Mouse (Mus musculus) ovary, adult 18-20 months (tissue): ENCODE measurements around the gene Klrb1b.
A peak's percentile ranks its signal among the peaks of the same experiment; 100 is the strongest.
"Not testable (repeated sequence)": the region's sequence is repeated elsewhere in the genome, so short reads cannot be mapped to it uniquely, and the experiment has no call there.

Experiments used
- DNase-seq: peaks from one replicate; pipeline ENCODE4 v3.0.0; 2022; ENCODE audit warnings: low spot score, mixed read lengths

Gene Klrb1b

DNA sequence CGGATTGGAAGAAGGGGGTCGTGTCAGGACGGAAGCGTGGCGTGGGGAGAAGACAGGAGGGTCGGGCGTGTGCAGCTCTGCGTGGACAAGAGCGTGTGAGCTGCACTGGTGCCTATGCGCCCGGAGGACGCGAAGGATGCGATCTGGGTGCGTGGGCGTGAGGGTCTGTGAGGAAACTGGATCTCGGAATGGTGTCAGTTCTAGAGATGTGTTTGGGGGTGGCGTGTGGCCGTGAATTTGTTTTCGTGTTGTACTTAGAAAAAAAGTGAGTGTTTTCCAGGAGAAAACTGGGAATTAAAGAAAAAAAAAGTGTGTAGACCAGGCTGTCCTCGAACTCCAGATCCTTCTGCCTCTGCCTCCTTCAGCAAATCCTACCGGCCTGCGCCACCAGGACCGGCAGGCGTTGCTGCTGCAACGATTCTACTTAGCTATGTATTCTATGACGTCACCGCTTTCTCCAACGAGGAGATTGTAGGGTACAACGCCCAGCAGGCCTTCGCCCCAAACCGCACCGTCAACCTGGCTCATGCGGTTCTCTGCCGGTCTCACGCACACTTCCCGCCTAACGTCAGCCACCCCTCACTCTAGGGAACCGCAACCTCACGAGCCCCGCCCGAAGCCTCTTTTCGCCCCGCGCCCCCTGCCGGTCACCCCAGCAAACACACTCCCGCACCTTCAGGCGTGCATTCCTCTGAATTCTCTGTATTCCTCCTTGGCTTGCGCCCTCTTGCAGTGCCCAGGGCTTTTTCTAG, 26.8 kb downstream of the Klrb1b start:
- peak; percentile 69 for DNase-seq

GRCm38 (mm10) chr6:128798772-128799143, 27.4 kb downstream of the Klrb1b start:
- peak; percentile 56 for DNase-seq

- DNase-seq, result no peak
Observed at GRCm38 (mm10) chr6:128797936-128798771, 28.0 kb downstream of the Klrb1b start.

- DNase-seq, result no peak
Observed at GRCm38 (mm10) chr6:128797185-128797905, 28.8 kb downstream of the Klrb1b start.

DNA sequence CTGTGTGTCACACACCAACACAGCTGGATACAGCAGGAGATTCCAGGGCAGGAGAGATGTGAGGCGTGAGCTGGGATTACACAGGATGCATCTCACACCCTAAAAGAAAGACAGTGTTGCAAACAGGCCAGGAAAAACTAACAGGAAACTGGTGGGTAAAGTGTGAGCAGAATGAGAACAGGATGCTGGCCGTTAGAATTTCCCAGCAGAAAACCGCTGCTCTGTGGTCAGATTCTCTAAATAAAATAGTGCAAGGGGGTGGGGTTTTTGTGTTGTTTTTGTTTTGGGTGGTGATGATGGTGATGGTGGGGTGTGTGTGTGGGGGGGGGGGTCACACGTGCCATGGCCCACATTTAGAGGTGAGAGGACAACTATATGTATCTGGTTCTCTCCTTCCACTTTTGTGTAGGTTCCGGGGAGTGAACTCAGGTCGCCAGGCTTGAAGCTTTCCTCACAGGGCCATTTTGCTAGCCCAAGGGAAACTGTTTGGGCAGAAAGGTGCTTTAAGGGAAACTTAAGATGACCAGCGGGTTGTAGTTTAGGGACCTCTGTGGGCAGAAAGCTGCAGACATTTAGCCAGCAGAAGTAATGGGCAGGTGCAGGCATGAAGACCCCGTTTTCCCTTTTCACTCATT, 29.7 kb downstream of the Klrb1b start:
- DNase-seq, result no peak

DNA sequence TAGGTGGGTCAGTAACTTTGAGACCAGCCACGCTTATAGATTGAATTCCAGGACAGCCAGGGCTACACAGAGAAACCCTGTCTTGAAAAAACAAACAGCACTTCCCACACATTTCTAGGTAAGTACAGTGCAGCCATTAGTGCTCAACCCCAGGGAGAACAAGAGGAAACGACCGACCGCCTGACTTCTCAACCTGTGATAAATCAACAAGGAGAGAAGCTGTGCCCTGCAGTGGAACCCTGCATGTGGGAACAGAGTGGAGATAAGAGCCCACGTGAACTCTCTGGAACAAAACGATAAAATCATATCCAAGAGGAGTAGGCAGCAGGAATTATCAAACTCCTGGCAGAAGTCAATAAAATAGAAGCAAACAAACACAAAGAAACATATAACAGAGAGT, 32.4 kb downstream of the Klrb1b start:
- DNase-seq, result no peak

GRCm38 (mm10) chr6:128790491-128790994, 35.6 kb downstream of the Klrb1b start:
- not testable (repeated sequence) for DNase-seq

- DNase-seq, result no peak
Observed at GRCm38 (mm10) chr6:128789115-128789514, 37.0 kb downstream of the Klrb1b start, which contains the start of gene Klrb1c. Gene Klrb1c, minus strand, starts transcription at chr6:128789215.

GRCm38 (mm10) chr6:128788517-128788916, 37.6 kb downstream of the Klrb1b start:
- DNase-seq, result no peak

DNA sequence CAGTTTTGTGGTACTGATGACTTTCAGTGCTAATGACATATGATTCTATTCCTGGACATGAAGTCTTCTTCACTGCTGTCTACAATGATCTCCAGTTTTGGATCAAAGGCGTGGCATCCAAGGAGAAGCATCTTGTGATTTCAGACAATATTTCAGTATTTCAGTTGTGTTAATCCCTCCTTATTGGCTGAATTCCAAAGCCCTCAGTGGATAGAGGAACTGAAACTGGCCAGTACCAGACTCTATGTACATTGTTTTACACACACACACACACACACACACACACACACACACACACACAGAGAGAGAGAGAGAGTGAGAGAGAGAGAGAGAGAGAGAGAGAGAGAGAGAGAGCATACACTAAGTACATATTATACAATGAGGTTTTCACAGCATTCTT, 39.7 kb downstream of the Klrb1b start:
- DNase-seq, result not testable (repeated sequence)

- DNase-seq, result no peak
Observed at GRCm38 (mm10) chr6:128769481-128770253, 56.5 kb downstream of the Klrb1b start.

GRCm38 (mm10) chr6:128768047-128768446, 58.1 kb downstream of the Klrb1b start:
- DNase-seq, result no peak

- not testable (repeated sequence) for DNase-seq
Observed at GRCm38 (mm10) chr6:128766486-128767254, 59.5 kb downstream of the Klrb1b start.

GRCm38 (mm10) chr6:128765211-128765610, 60.9 kb downstream of the Klrb1b start:
- no peak for DNase-seq

DNA sequence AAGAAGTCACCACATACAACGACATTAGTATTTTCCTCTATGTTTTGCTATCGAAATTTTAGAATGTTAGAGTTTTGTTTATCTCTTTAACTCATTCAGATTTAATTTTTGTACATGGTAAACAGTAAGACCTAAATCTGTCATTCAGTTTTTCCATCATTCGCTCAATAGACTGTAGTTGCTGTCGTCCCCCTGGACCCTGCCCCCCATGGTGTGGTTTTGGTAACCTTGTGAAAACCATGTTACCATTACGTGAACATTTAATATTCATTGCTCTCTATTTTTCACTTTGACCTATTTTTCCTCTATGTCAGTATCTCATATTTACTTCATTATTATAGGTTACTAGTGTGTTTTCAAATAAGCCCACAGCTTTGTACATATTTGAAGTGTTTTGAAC, 61.5 kb downstream of the Klrb1b start:
- DNase-seq, result no peak

GRCm38 (mm10) chr6:128763736-128764523, 62.2 kb downstream of the Klrb1b start:
- peak; percentile 97 for DNase-seq
